Comparison of ENCODE assay signal across 7 mouse cellular contexts in the genomic region with DNA sequence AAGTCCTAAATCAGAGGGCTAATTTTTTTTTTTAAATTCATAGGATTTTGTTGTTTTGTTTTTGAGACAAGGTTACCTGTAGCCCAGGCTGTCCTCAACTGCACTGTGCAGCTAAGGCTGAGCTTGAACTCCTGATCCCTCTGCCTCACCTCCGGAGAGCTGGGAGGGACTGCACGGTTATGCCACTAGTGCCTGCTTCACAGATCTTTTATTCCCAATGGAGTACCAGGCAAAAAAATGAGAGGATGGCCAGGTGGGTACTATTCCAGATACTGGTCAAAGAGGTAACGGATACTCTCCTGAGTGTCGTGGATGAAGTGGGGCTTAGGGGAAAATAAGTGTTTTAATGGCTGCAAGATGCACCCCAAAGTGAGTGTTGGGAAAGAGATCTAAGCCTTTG. TPM values are rescaled to one million over a fixed set of nuclear protein-coding genes. Genes with fewer than 3 reads are reported as not detected.
DNase-seq lines count a peak whose midpoint lies in the region; ATAC-seq and TF ChIP-seq lines count a peak whose summit lies in the region.

No protein-coding gene starts in this region.

- no peaks in the 10 kb centered on the region for H3K36me3 ChIP-seq in lung, embryonic 15.5 days
- H3K36me3 ChIP-seq in forebrain, embryonic 10.5 days (replicated peaks): no peaks in the 10 kb centered on the region
- no peaks in the 10 kb centered on the region for H3K36me3 ChIP-seq in limb, embryonic 11.5 days (ENCODE audit: control insufficient read depth, insufficient read depth, low read length)
- H3K36me3 ChIP-seq in small intestine, adult 2 months (ENCODE audit: control insufficient read depth, insufficient read depth, low read length): no peaks in the 10 kb centered on the region

- no peak for TF ChIP-seq POLR2A in small intestine, adult 2 months (IDR thresholded peaks at IDR 0.05; ENCODE audit: low read depth, low read length)

- no peak for DNase-seq in lung, adult 18-20 months
- DNase-seq in forebrain, embryonic 10.5 days (ENCODE audit: extremely low spot score, low spot score): no peak
- DNase-seq in limb, embryonic 11.5 days (ENCODE audit: low spot score): peak; percentile 31
- no peak for DNase-seq in kidney, adult 9 months

- peak overlapping the region; percentile 41 for H3K4me3 ChIP-seq in lung, embryonic 15.5 days
- H3K4me3 ChIP-seq in forebrain, embryonic 10.5 days: peak overlapping the region; percentile 84
- peak overlapping the region; percentile 32 for H3K4me3 ChIP-seq in limb, embryonic 11.5 days (ENCODE audit: low read depth, low read length)
- peak overlapping the region; percentile 36; the same call in 1 of the 2 replicates for H3K4me3 ChIP-seq in small intestine, adult 2 months (ENCODE audit: low read depth, low read length)

- peaks cover 29% of the 10 kb centered on the region for H3K4me1 ChIP-seq in lung, embryonic 15.5 days
- peaks cover 26% of the 10 kb centered on the region for H3K4me1 ChIP-seq in forebrain, embryonic 10.5 days
- no peaks in the 10 kb centered on the region for H3K4me1 ChIP-seq in limb, embryonic 11.5 days (ENCODE audit: control insufficient read depth, insufficient read depth, low read length)
- H3K4me1 ChIP-seq in small intestine, adult 2 months (ENCODE audit: control insufficient read depth, insufficient read depth, insufficient read length, low read length): peaks cover 6% of the 10 kb centered on the region

- no peak for TF ChIP-seq CTCF in small intestine, adult 2 months (IDR thresholded peaks at IDR 0.05; ENCODE audit: extremely low read depth, insufficient read length, insufficient replicate concordance, low read depth, low read length)

- ATAC-seq in lung, embryonic 15.5 days (ENCODE audit: borderline replicate concordance, extremely low read depth, low FRiP score, low TSS enrichment): no peak
- no peak for ATAC-seq in limb, embryonic 11.5 days (ENCODE audit: insufficient number of reproducible peaks, low FRiP score, low TSS enrichment, low read depth)
- ATAC-seq in monocyte, adult 5-6 weeks (replicated peaks; ENCODE audit: insufficient number of reproducible peaks, low FRiP score, low TSS enrichment, poor library complexity, severe bottlenecking): no peak

- H3K9me3 ChIP-seq in lung, embryonic 15.5 days: no peaks in the 10 kb centered on the region
- H3K9me3 ChIP-seq in forebrain, embryonic 10.5 days: peaks cover 2% of the 10 kb centered on the region; the same call in 1 of the 2 replicates
- H3K9me3 ChIP-seq in limb, embryonic 11.5 days (ENCODE audit: control insufficient read depth, low read length): no peaks in the 10 kb centered on the region

- peak overlapping the region; percentile 71 for H3K27ac ChIP-seq in lung, embryonic 15.5 days
- H3K27ac ChIP-seq in forebrain, embryonic 10.5 days: peak overlapping the region; percentile 87
- H3K27ac ChIP-seq in limb, embryonic 11.5 days (replicated peaks; ENCODE audit: low read depth, low read length): 0 out of 2 replicates have a peak overlapping the region, but pooled peaks have one; percentile 30
- peak overlapping the region; percentile 38; the same call in 1 of the 2 replicates for H3K27ac ChIP-seq in small intestine, adult 2 months (ENCODE audit: insufficient read depth, low read depth, low read length)

- 41% methylated on average over 4 of the region's 4 CpGs for WGBS in lung, embryonic 15.5 days
- WGBS in forebrain, embryonic 10.5 days: 47% methylated on average over 4 of the region's 4 CpGs
- 48% methylated on average over 4 of the region's 4 CpGs for WGBS in limb, embryonic 11.5 days
- WGBS in small intestine, adult 2 months: 44% methylated on average over 4 of the region's 4 CpGs

- no peaks in the 10 kb centered on the region for H3K27me3 ChIP-seq in lung, embryonic 15.5 days
- H3K27me3 ChIP-seq in forebrain, embryonic 10.5 days (ENCODE audit: poor library complexity, severe bottlenecking): peaks cover 9% of the 10 kb centered on the region; the same call in 1 of the 2 replicates
- no peaks in the 10 kb centered on the region for H3K27me3 ChIP-seq in limb, embryonic 11.5 days (ENCODE audit: control insufficient read depth, insufficient read depth, low read length)
- no peaks in the 10 kb centered on the region for H3K27me3 ChIP-seq in small intestine, adult 2 months (ENCODE audit: control insufficient read depth, insufficient read depth, low read length)

- peak overlapping the region; percentile 35 for H3K9ac ChIP-seq in lung, embryonic 15.5 days
- peak overlapping the region; percentile 35; the same call in 1 of the 2 replicates for H3K9ac ChIP-seq in limb, embryonic 11.5 days (ENCODE audit: low read length)

- H3K4me2 ChIP-seq in lung, embryonic 15.5 days: peak overlapping the region; percentile 55
- H3K4me2 ChIP-seq in limb, embryonic 11.5 days (ENCODE audit: low read depth, severe bottlenecking): peak overlapping the region; percentile 40; the same call in 1 of the 2 replicates

RNA-seq across cellular contexts. Expression of a gene that starts 0.8 kb away (rescaled TPM):
- polyA plus RNA-seq in lung, embryonic 15.5 days (2015; fragmentation: Nextera tagmentation; extraction: Ambion mirVana): 27.8 and 28.0 TPM in 2 replicates
- polyA plus RNA-seq in forebrain, embryonic 10.5 days (2016; fragmentation: Nextera tagmentation; extraction: Ambion mirVana): 5.2 and 5.9 TPM in 2 replicates
- polyA plus RNA-seq in limb, embryonic 11.5 days (2014; fragmentation: Nextera tagmentation; extraction: Ambion mirVana): 25.2 and 27.5 TPM in 2 replicates
- polyA plus RNA-seq in small intestine, adult 2 months (2012; rRNA removed): 8.8 and 30.5 TPM in 2 replicates
- 2.9 to 3.8 TPM (median 2.9 TPM) in 3 replicates for total RNA-seq in monocyte, adult 5-6 weeks (2017)

Comparison
In these comparisons a context has a peak if more than half of its experiments do, and no peak if none do; other contexts are left out.
1. H3K27ac ChIP-seq: peak in every context shown above with its lines; median percentile 87 in forebrain, embryonic 10.5 days; 71 in lung, embryonic 15.5 days; 38 in small intestine, adult 2 months; 30 in limb, embryonic 11.5 days.
2. H3K4me3 ChIP-seq: peak in every context shown above with its lines; median percentile 84 in forebrain, embryonic 10.5 days; 41 in lung, embryonic 15.5 days; 36 in small intestine, adult 2 months; 32 in limb, embryonic 11.5 days.